Mouse (Mus musculus) liver, embryonic 14.5 days (tissue): ENCODE measurements around the gene Gab1. TPM values are rescaled to one million over a fixed set of nuclear protein-coding genes. Genes with fewer than 3 reads are reported as not detected.

Experiments used
- ATAC-seq: fragments of 200-750 bp; cut with Nextera tagmentation; 2 replicates; pipeline ENCODE4 v1.8.0; 2017; ENCODE audit warnings: moderate number of reproducible peaks, mild to moderate bottlenecking, moderate library complexity; ENCODE audit not compliant: insufficient read depth
- DNase-seq, 3 experiments: peaks; one replicate each; pipeline ENCODE4 v3.0.0-alpha.2; 2012 to 2013; ENCODE audit warnings: low read depth in 3 of 3, low spot score in 3 of 3
- H3K27ac ChIP-seq: fragments of 300-500 bp; sonication (generic); 2 replicates; pipeline ENCODE4 v1.5.1; 2014; ENCODE audit warnings: moderate library complexity, mild to moderate bottlenecking, control low read depth, inconsistent platforms
- H3K27me3 ChIP-seq: fragments of 300-500 bp; sonication (generic); 2 replicates; pipeline ENCODE4 v1.6.1; 2014; ENCODE audit warnings: mild to moderate bottlenecking, low read length, moderate library complexity; ENCODE audit not compliant: control insufficient read depth, insufficient read depth
- H3K36me3 ChIP-seq: fragments of 300-500 bp; sonication (generic); replicated peaks from 2 replicates; pipeline ENCODE4 v1.6.1; 2014; ENCODE audit warnings: low read depth; ENCODE audit not compliant: control insufficient read depth, insufficient read depth
- H3K4me1 ChIP-seq, 2 experiments: fragments of 200-500 bp in 1 of 2; fragments of 300-500 bp in 1 of 2; sonication (generic) in 1 of 2; replicated peaks; 2 replicates each; pipeline ENCODE4 v1.6.1; 2012 to 2014; ENCODE audit warnings: antibody characterized with exemption in 1 of 2, inconsistent platforms in 1 of 2, low read length in 1 of 2; ENCODE audit not compliant: control insufficient read depth in 2 of 2, insufficient read depth in 2 of 2
- H3K4me2 ChIP-seq: fragments of 300-500 bp; sonication (generic); 2 replicates; pipeline ENCODE4 v1.6.1; 2014; ENCODE audit warnings: low read depth, mild to moderate bottlenecking, control low read depth, moderate library complexity
- H3K4me3 ChIP-seq, 2 experiments: fragments of 200-500 bp in 1 of 2; fragments of 300-500 bp in 1 of 2; sonication (generic) in 1 of 2; 2 replicates each; pipeline ENCODE4 v1.5.1; 2012 to 2014; ENCODE audit warnings: low read depth in 2 of 2, low read length in 2 of 2, mild to moderate bottlenecking in 2 of 2, control low read depth in 1 of 2, inconsistent platforms in 1 of 2, moderate library complexity in 1 of 2; ENCODE audit not compliant: insufficient read depth in 1 of 2
- H3K9ac ChIP-seq: fragments of 300-500 bp; sonication (generic); replicated peaks from 2 replicates; pipeline ENCODE4 v1.6.1; 2014; ENCODE audit warnings: mild to moderate bottlenecking, control low read depth, moderate library complexity
- H3K9me3 ChIP-seq: fragments of 300-500 bp; sonication (generic); 2 replicates; pipeline ENCODE4 v1.6.1; 2016; ENCODE audit warnings: low read length, mixed read lengths; ENCODE audit not compliant: control insufficient read depth
- CTCF ChIP-seq: IDR thresholded peaks from 2 replicates; pipeline ENCODE4 v1.5.1; 2016; ENCODE audit warnings: antibody characterized with exemption, low read depth, control low read depth
- EP300 ChIP-seq: IDR thresholded peaks from 2 replicates; pipeline ENCODE4 v1.6.1; 2016; ENCODE audit warnings: antibody characterized with exemption, low read depth
- WGBS: fragments of 180-500 bp; shearing (Covaris S2); extraction: QIAGEN DNeasy Blood & Tissue Kit; methylation state at CpG from one replicate; pipeline ENCODE4 v1.1.7; 2014; ENCODE audit not compliant: insufficient replicate concordance; 5-methylcytosine and 5-hydroxymethylcytosine counted together
- polyA plus RNA-seq, 2 experiments: library from polyadenylated mRNA; depleted of rRNA in 1 of 2; stranded (reverse) in 1 of 2; unstranded in 1 of 2; fragments of >200 nt; fragmentation: Nextera tagmentation in 1 of 2; extraction: Ambion mirVana in 1 of 2; gene quantifications; 2 replicates each; pipeline versions ENCODE4 v1.2.1 to v1.2.3; 2012 to 2014

The Gab1 gene
- polyA plus RNA-seq, 2 experiments = 7.8 to 10.3 TPM

DNA sequence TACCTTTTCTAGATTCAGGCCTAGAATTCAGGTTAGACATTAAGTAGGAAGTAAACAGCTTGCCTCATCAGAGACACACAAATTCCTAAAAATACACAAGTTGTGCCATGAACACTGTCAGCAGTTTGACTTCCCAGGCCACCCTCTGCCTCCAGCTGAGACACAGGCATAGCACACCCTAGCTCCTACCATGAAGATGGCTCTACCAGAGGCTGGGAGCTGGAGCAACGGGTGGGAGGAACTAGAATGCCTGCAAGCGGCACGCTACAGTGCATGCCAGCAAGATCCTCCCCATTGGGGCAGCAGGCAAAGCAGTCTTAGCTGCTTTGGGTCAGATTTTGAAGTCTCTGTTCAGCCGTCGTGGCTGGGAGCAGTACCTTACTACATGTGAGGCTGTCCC lies 57.1 kb downstream of the Gab1 start:
- H3K27ac ChIP-seq = no peak overlapping the region
- no peaks in the 10 kb centered on the region for H3K36me3 ChIP-seq
- 76% methylated on average over 5 of the region's 5 CpGs for WGBS
- H3K4me2 ChIP-seq = no peak overlapping the region
- H3K4me3 ChIP-seq = no peak overlapping the region
- no peak for ATAC-seq
- DNase-seq = no peak
- no peaks in the 10 kb centered on the region for H3K9me3 ChIP-seq
- H3K4me1 ChIP-seq = peaks cover 0 to 5% of the 10 kb centered on the region in 2 experiments; a peak in 1 of 4 replicates
- H3K9ac ChIP-seq = no peak overlapping the region
- no peaks in the 10 kb centered on the region for H3K27me3 ChIP-seq
- TF ChIP-seq EP300 (no peak), CTCF (no peak)

DNA sequence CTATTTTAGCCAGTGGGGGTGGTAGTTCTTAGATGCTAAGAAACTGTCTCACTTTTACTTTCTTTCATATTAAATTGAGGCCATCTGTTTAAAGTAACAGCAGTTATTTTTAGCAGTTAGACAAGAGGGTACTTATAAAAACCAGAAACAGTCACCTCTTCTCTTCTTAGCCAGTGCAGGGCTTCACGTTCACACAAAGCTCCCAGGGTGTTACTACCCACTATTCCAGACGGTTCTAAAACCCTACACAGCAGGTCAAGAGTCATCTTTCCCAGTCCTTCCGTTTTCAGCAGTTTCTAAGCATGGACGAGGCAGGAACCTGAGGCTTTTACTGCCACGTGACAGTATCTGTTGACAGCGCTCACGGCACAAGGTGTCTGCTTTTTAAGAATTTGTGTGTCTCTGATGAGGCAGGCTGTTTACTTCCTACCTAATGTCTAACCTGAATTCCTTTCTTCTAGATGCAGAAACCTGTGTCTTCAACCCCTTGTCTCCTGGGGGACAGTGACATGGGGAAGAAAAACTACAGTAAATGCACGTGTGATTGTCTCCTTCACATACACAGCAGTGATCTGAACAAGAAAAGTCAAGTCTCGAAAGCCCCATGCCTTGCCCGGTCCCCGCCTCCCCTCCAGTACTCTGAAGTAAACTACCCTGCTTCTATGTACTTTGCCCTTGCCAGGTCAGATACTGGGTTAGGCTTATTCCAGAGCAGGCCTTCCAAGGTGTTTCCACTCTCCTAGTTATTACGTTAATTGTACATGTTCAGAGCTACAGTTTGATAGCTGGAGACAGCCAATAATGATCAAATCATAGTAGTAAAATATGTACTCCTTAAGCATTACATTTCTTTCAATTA lies 58.7 kb downstream of the Gab1 start:
- Histone ChIP-seq H3K27me3 (no peaks in the 10 kb centered on the region), H3K9ac (no peak overlapping the region), H3K9me3 (no peaks in the 10 kb centered on the region), H3K4me1 (peaks cover 0 to 5% of the 10 kb centered on the region in 2 experiments; a peak in 1 of 4 replicates), H3K4me2 (no peak overlapping the region), H3K36me3 (no peaks in the 10 kb centered on the region), H3K4me3 (no peak overlapping the region), H3K27ac (no peak overlapping the region)
- no peak for TF ChIP-seq EP300
- TF ChIP-seq CTCF = no peak
- 66% methylated on average over 12 of the region's 12 CpGs for WGBS
- ATAC-seq = no peak
- DNase-seq = no peak

GRCm38 (mm10) chr8:80818978-80819377 lies 61.3 kb downstream of the Gab1 start:
- 72% methylated on average over 6 of the region's 6 CpGs for WGBS
- no peak for TF ChIP-seq EP300
- no peak for TF ChIP-seq CTCF
- H3K27ac ChIP-seq = no peak overlapping the region
- no peak overlapping the region for H3K4me2 ChIP-seq
- no peaks in the 10 kb centered on the region for H3K9me3 ChIP-seq
- no peak overlapping the region for H3K9ac ChIP-seq
- peaks cover 0 to 5% of the 10 kb centered on the region in 2 experiments; a peak in 1 of 4 replicates for H3K4me1 ChIP-seq
- no peak overlapping the region for H3K4me3 ChIP-seq
- H3K36me3 ChIP-seq = no peaks in the 10 kb centered on the region
- DNase-seq = no peak
- no peaks in the 10 kb centered on the region for H3K27me3 ChIP-seq
- ATAC-seq = no peak

GRCm38 (mm10) chr8:80817065-80817464 lies 63.3 kb downstream of the Gab1 start:
- Histone ChIP-seq H3K4me3 (no peak overlapping the region), H3K27me3 (no peaks in the 10 kb centered on the region), H3K36me3 (no peaks in the 10 kb centered on the region), H3K9ac (no peak overlapping the region), H3K4me1 (peaks cover 0 to 5% of the 10 kb centered on the region in 2 experiments; a peak in 1 of 4 replicates), H3K9me3 (no peaks in the 10 kb centered on the region), H3K4me2 (no peak overlapping the region), H3K27ac (no peak overlapping the region)
- TF ChIP-seq EP300 = no peak
- 0 out of 2 replicates have a peak, but pooled peaks have one; percentile 14 for TF ChIP-seq CTCF
- ATAC-seq (no peak), DNase-seq (no peak)
- WGBS = 80% methylated on average over 2 of the region's 2 CpGs

- 77% methylated on average over 6 of the region's 6 CpGs for WGBS
- Histone ChIP-seq H3K4me2 (no peak overlapping the region), H3K36me3 (no peaks in the 10 kb centered on the region), H3K27ac (no peak overlapping the region), H3K4me3 (no peak overlapping the region), H3K9me3 (no peaks in the 10 kb centered on the region), H3K27me3 (no peaks in the 10 kb centered on the region), H3K9ac (no peak overlapping the region), H3K4me1 (peaks cover 5 to 6% of the 10 kb centered on the region in 2 experiments; a peak in 3 of 4 replicates)
- DNase-seq = no peak
- TF ChIP-seq EP300 (no peak), CTCF (no peak)
- no peak for ATAC-seq
Measured at GRCm38 (mm10) chr8:80815179-80815578, 65.1 kb downstream of the Gab1 start.
